Mouse (Mus musculus): ENCODE measurements at regions not wholly inside any gene's neighbourhood (a gene's known extent, or its start where the extent isn't known, plus 50 kb on each side); places are given as distances from the start of the nearest gene placed in this dataset.

DNA sequence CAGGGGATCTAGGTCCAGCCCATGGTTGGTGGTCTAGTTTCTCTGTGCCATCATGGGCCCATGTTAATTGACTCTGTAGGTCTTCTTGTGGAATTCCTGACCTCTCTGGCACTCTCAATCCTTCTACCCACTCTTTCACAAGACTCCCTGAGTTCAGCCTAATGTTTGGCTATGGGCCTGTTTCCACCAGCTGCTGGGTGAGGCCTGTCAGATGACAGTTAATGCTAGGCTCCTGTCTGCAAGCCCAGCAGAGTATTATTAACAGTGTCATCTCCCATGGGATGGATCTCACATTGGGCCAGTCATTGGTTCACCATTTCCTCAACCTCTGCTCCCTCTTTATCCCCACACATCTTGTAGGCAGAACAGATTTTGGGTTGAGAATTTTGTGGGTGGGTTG, 271.5 kb upstream of the Gm21798 start:
- TF ChIP-seq MAFK (IDR thresholded peaks at IDR 0.05; ENCODE audit: insufficient read depth, low read depth, low read length) (no peak), ZC3H11A (IDR thresholded peaks at IDR 0.05; ENCODE audit: borderline replicate concordance, low read depth, low read length) (no peak)
